Mouse (Mus musculus): ENCODE measurements around the gene Zfp472. TPM values are rescaled to one million over a fixed set of nuclear protein-coding genes. Genes with fewer than 3 reads are reported as not detected.

The Zfp472 gene
- polyA plus RNA-seq, 1 experiment from 2014 or later = 10.9 TPM

Other genes with a start within 250 kb of the Zfp472 start
- gene Zfp871, start 177.5 kb upstream of the Zfp472 start, polyA plus RNA-seq (2015; fragmentation: Nextera tagmentation; extraction: Ambion mirVana) = 43.1 and 44.7 TPM in 2 replicates
- 40.9 TPM in 2 replicates for gene Zfp811, start 155.9 kb upstream of the Zfp472 start, polyA plus RNA-seq (2015; fragmentation: Nextera tagmentation; extraction: Ambion mirVana)
- gene Zfp799, start 135.6 kb upstream of the Zfp472 start, polyA plus RNA-seq (2015; fragmentation: Nextera tagmentation; extraction: Ambion mirVana) = 22.8 and 23.6 TPM in 2 replicates
- 9.2 and 10.6 TPM in 2 replicates for gene Zfp870, start 74.2 kb upstream of the Zfp472 start, polyA plus RNA-seq (2015; fragmentation: Nextera tagmentation; extraction: Ambion mirVana)
- gene Cyp4f14, start 48.5 kb upstream of the Zfp472 start, polyA plus RNA-seq (2015; fragmentation: Nextera tagmentation; extraction: Ambion mirVana) = 0.10 TPM in 1 of 2 replicates, not detected in the other
- 7.0 and 7.9 TPM in 2 replicates for gene Cyp4f13, start 18.4 kb upstream of the Zfp472 start, polyA plus RNA-seq (2015; fragmentation: Nextera tagmentation; extraction: Ambion mirVana)
- 22.0 and 22.6 TPM in 2 replicates for gene Zfp952, start 27.3 kb downstream of the Zfp472 start, polyA plus RNA-seq (2015; fragmentation: Nextera tagmentation; extraction: Ambion mirVana)
- gene Zfp763, start 67.6 kb downstream of the Zfp472 start, polyA plus RNA-seq (2015; fragmentation: Nextera tagmentation; extraction: Ambion mirVana) = 28.8 and 30.1 TPM in 2 replicates
- not detected in 2 replicates for gene 4921501E09Rik, start 102.2 kb downstream of the Zfp472 start, polyA plus RNA-seq (2015; fragmentation: Nextera tagmentation; extraction: Ambion mirVana)
- gene Zfp563, start 123.5 kb downstream of the Zfp472 start, polyA plus RNA-seq (2015; fragmentation: Nextera tagmentation; extraction: Ambion mirVana) = 22.5 and 25.3 TPM in 2 replicates
- gene Morc2b, start 173.9 kb downstream of the Zfp472 start, polyA plus RNA-seq (2015; fragmentation: Nextera tagmentation; extraction: Ambion mirVana) = 0.39 and 0.51 TPM in 2 replicates
- 0.04 and 0.08 TPM in 2 replicates for gene Olfr55, start 202.6 kb downstream of the Zfp472 start, polyA plus RNA-seq (2015; fragmentation: Nextera tagmentation; extraction: Ambion mirVana)
- gene Olfr239, start 225.5 kb downstream of the Zfp472 start, polyA plus RNA-seq (2015; fragmentation: Nextera tagmentation; extraction: Ambion mirVana) = not detected in 2 replicates